Mouse (Mus musculus): ENCODE results near the gene Apol10b.

DNA sequence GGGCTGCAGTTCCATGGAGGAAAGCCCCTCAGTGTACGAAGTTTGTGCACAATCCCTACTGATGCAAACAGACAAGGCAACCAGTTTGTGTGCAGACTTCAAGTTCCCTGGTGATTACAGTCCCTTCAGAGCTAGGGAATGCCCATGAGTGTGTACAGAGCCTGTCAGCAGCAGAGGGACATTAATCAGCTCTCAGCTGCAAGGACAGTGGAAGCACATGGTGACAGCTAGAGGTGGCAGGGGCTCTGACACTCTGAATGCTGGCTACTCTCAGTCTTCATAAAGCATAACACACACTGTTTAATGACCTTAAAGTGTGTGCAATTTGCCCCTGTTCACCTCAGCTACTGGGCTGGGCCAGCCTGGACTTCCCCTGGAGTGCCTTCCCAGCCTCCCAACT, 2.4 kb downstream of the Apol10b start:
- TF ChIP-seq CTCF (IDR thresholded peaks at IDR 0.05), result no peak
- TF ChIP-seq EP300 (IDR thresholded peaks at IDR 0.05), result no peak
